Mouse (Mus musculus) midbrain, embryonic 14.5 days (tissue): ENCODE measurements around the gene Apln. TPM values are rescaled to one million over a fixed set of nuclear protein-coding genes. Genes with fewer than 3 reads are reported as not detected.

Experiments used
- ATAC-seq: fragments of 200-750 bp; cut with Nextera tagmentation; 2 replicates; pipeline ENCODE4 v1.8.0; 2017; ENCODE audit warnings: moderate number of reproducible peaks, moderate library complexity; ENCODE audit not compliant: low FRiP score, low TSS enrichment
- DNase-seq: peaks from one replicate; pipeline ENCODE4 v3.0.0-alpha.2; 2015
- H3K27ac ChIP-seq: fragments of 300-500 bp; sonication (generic); replicated peaks from 2 replicates; pipeline ENCODE4 v1.5.1; 2014; ENCODE audit warnings: mild to moderate bottlenecking, low read depth, low read length, moderate library complexity
- H3K27me3 ChIP-seq: fragments of 300-500 bp; sonication (generic); 2 replicates; pipeline ENCODE4 v1.6.1; 2014; ENCODE audit warnings: low read length, control low read depth, mixed read lengths; ENCODE audit not compliant: control insufficient read depth, insufficient read depth
- H3K36me3 ChIP-seq: fragments of 300-500 bp; sonication (generic); 2 replicates; pipeline ENCODE4 v1.6.1; 2014; ENCODE audit warnings: low read length, control low read depth; ENCODE audit not compliant: control insufficient read depth, insufficient read depth
- H3K4me1 ChIP-seq: fragments of 300-500 bp; sonication (generic); 2 replicates; pipeline ENCODE4 v1.6.1; 2014; ENCODE audit warnings: mild to moderate bottlenecking, antibody characterized with exemption, low read length, control low read depth; ENCODE audit not compliant: control insufficient read depth, insufficient read depth
- H3K4me2 ChIP-seq: fragments of 300-500 bp; sonication (generic); 2 replicates; pipeline ENCODE4 v1.6.1; 2014; ENCODE audit warnings: mild to moderate bottlenecking, low read length, moderate library complexity
- H3K4me3 ChIP-seq: fragments of 300-500 bp; sonication (generic); replicated peaks from 2 replicates; pipeline ENCODE4 v1.5.1; 2014; ENCODE audit warnings: low read depth, low read length
- H3K9ac ChIP-seq: fragments of 300-500 bp; sonication (generic); replicated peaks from 2 replicates; pipeline ENCODE4 v1.6.1; 2014; ENCODE audit warnings: mild to moderate bottlenecking, low read length, moderate library complexity
- H3K9me3 ChIP-seq: fragments of 300-500 bp; sonication (generic); 2 replicates; pipeline ENCODE4 v1.6.1; 2016; ENCODE audit warnings: low read length, control low read depth, mixed read lengths; ENCODE audit not compliant: control insufficient read depth
- WGBS: fragments of 180-500 bp; shearing (Covaris S2); extraction: QIAGEN DNeasy Blood & Tissue Kit; methylation state at CpG from one replicate; pipeline ENCODE4 v1.1.7; 2014; 5-methylcytosine and 5-hydroxymethylcytosine counted together
- polyA plus RNA-seq: library from polyadenylated mRNA; unstranded; fragments of >200 nt; fragmentation: Nextera tagmentation; extraction: Ambion mirVana; gene quantifications from 2 replicates; pipeline ENCODE4 v1.2.1, GENCODE M21; 2014

Gene Apln
- polyA plus RNA-seq, 1 experiment from 2014 or later = 2.3 TPM

DNA sequence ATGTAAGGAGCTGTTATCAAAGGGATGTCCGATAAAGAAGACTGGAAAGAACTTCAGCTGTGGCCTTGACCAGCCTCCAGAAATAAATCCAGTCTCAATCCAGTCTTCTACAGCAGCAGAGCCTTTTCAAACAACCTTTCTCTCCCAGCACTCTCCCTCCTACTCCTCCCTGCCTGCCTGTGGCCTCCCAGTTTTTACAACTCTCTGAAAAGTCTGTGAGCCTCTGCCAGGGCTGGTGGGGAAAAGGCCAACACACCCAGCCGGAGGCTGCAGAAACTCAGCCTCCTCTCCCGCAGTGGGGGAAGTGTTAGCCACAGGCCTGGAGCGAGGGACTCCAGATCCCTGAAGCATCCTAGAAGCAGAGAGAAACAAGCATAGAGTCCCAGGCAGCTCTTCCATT lies 27.8 kb upstream of the Apln start:
- Histone ChIP-seq H3K4me2 (no peak overlapping the region), H3K36me3 (no peaks in the 10 kb centered on the region), H3K27ac (no peak overlapping the region), H3K4me1 (no peaks in the 10 kb centered on the region), H3K27me3 (no peaks in the 10 kb centered on the region), H3K4me3 (no peak overlapping the region), H3K9ac (no peak overlapping the region), H3K9me3 (no peaks in the 10 kb centered on the region)
- 82% methylated on average over 4 of the region's 4 CpGs for WGBS
- DNase-seq (no peak), ATAC-seq (no peak)

DNA sequence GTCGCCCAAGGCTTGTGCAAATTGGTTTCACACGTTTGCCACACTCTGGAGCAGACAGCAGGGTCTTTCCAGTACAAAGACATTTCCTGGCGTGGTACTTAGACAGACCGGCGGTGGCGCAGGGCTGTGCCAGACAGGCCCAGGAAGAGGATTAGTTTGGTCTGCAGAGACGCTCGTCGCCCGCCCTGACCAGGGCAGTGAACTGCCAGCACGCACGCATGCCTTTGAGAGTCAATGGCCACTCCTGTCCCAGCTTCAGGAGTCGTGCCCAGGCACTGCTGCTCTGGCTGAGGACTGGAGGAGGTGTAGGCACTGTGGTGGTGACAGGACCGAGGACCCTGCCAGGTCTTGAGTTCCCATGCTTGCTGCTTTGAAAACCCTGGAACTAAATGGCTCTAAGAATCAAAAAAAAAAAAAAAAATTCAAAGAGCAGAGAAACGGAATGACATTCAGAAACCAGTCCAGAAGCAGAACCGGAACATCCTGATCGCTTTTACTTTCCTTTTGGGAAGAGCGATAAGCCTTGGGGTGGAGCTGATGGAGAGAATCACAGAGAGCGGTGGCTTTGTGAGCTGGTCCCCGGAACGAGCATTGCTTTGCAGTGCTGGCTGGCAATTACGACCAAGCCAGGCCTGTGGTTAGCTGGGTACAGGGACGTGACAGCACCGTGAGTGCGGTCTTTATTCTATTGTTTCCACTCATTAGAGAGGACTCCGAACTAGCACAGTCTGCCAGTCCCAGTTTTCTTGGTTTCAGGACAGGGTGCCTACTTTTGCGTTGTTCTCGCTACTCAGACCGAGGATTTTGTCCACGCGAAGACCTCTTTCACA lies 19.7 kb upstream of the Apln start:
- no peak overlapping the region; the same call in 1 of the 2 replicates for H3K9ac ChIP-seq
- 34% methylated on average over 31 of the region's 31 CpGs for WGBS
- ATAC-seq (peak; percentile 76; the same call in 1 of the 2 replicates), DNase-seq (peak; percentile 75)
- H3K9me3 ChIP-seq = no peaks in the 10 kb centered on the region
- no peaks in the 10 kb centered on the region for H3K36me3 ChIP-seq
- peak overlapping the region; percentile 53 for H3K4me2 ChIP-seq
- peak overlapping the region; percentile 19; the same call in 1 of the 2 replicates for H3K4me3 ChIP-seq
- no peak overlapping the region for H3K27ac ChIP-seq
- H3K4me1 ChIP-seq = no peaks in the 10 kb centered on the region
- no peaks in the 10 kb centered on the region for H3K27me3 ChIP-seq

DNA sequence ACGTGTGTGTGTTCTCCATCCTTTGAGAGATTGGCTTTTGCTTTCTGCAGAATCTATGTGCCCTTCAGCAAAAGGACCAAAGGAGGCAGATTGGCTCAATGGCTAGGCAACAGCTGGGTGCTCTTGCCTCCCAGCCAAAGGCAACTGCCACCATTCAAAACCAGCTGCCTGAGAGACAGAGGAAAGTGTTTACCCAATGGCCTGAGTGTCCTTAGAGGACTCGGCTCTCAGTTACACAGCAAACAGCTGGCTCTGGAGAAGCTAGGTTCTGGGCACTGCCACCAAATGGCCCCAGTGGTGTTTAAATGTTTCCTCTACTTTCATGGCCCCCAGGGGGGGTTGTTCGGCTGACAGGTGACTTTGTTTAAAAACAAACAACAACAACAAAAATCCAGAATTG lies 19.1 kb upstream of the Apln start:
- DNase-seq (no peak), ATAC-seq (no peak)
- no peaks in the 10 kb centered on the region for H3K4me1 ChIP-seq
- H3K4me2 ChIP-seq = peak overlapping the region; percentile 53
- H3K27me3 ChIP-seq = no peaks in the 10 kb centered on the region
- H3K36me3 ChIP-seq = no peaks in the 10 kb centered on the region
- no peaks in the 10 kb centered on the region for H3K9me3 ChIP-seq
- H3K27ac ChIP-seq = no peak overlapping the region
- 58% methylated on average over 3 of the region's 3 CpGs for WGBS
- H3K9ac ChIP-seq = no peak overlapping the region
- no peak overlapping the region for H3K4me3 ChIP-seq

DNA sequence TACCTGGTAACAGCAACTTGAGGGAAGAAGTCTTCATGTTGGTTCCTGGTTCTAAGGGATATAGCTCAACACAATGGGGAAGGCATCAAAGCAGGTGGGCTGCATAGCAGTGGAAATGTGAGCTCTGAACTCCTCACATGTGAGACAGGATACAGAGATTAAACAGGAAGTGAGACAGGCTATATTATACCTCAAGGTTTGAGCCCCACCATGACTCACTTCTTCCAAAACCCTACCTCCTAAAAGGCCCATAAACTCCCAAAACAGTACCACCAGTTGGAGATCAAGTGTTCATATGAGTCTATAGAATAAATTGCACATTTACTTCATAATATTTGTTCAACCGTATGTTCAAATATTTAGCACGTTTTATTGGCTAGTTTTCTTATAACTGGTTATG lies 11.7 kb upstream of the Apln start:
- DNase-seq = no peak
- H3K27ac ChIP-seq = no peak overlapping the region
- H3K4me1 ChIP-seq = no peaks in the 10 kb centered on the region
- H3K9me3 ChIP-seq = no peaks in the 10 kb centered on the region
- no peak overlapping the region for H3K9ac ChIP-seq
- WGBS = 86% methylated on average over 2 of the region's 2 CpGs
- H3K4me3 ChIP-seq = no peak overlapping the region
- H3K4me2 ChIP-seq = no peak overlapping the region
- no peak for ATAC-seq
- H3K36me3 ChIP-seq = no peaks in the 10 kb centered on the region
- H3K27me3 ChIP-seq = no peaks in the 10 kb centered on the region

DNA sequence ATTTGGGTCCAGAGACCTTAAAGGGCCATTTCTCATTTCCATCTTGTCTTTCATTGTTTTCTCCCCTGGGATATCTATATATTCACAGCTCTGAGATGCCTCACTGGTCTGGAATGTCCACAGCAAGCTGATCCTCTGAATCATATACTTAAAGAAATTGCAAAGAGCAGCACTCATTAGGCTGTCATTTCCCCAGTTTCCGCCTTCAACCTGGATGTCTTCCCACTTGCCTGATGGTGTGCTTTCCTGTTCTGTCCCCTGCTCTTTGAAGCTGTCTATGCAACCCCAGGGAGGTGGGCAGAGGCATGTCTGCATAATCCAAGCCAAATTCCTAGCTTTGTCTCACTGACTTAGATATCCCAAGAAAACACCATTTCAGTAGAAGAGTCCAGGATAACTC lies 9.6 kb upstream of the Apln start:
- Histone ChIP-seq H3K27me3 (no peaks in the 10 kb centered on the region), H3K36me3 (no peaks in the 10 kb centered on the region), H3K27ac (no peak overlapping the region), H3K4me1 (no peaks in the 10 kb centered on the region), H3K9ac (no peak overlapping the region), H3K4me3 (no peak overlapping the region), H3K9me3 (no peaks in the 10 kb centered on the region), H3K4me2 (no peak overlapping the region)
- 75% methylated on average over 1 of the region's 1 CpGs for WGBS
- ATAC-seq (no peak), DNase-seq (no peak)

GRCm38 (mm10) chrX:48042748-48043147 lies 8.1 kb upstream of the Apln start:
- WGBS = 82% methylated on average over 4 of the region's 4 CpGs
- no peak for DNase-seq
- Histone ChIP-seq H3K9ac (no peak overlapping the region), H3K4me2 (no peak overlapping the region), H3K36me3 (no peaks in the 10 kb centered on the region), H3K4me3 (no peak overlapping the region), H3K27ac (no peak overlapping the region), H3K4me1 (no peaks in the 10 kb centered on the region), H3K27me3 (no peaks in the 10 kb centered on the region), H3K9me3 (no peaks in the 10 kb centered on the region)
- ATAC-seq = no peak

- WGBS = 76% methylated on average over 3 of the region's 3 CpGs
- DNase-seq = no peak
- Histone ChIP-seq H3K36me3 (no peaks in the 10 kb centered on the region), H3K9me3 (no peaks in the 10 kb centered on the region), H3K9ac (no peak overlapping the region), H3K4me1 (no peaks in the 10 kb centered on the region), H3K4me2 (no peak overlapping the region), H3K27ac (no peak overlapping the region), H3K4me3 (no peak overlapping the region), H3K27me3 (no peaks in the 10 kb centered on the region)
- ATAC-seq = no peak
Measured at GRCm38 (mm10) chrX:48040379-48040778, 5.7 kb upstream of the Apln start.

GRCm38 (mm10) chrX:48033766-48034143 lies 898 bp downstream of the Apln start:
- peak overlapping the region; percentile 72 for H3K4me2 ChIP-seq
- ATAC-seq (peak; percentile 54), DNase-seq (no peak)
- no peak overlapping the region for H3K27ac ChIP-seq
- WGBS = 21% methylated on average over 11 of the region's 11 CpGs
- no peak overlapping the region; the same call in 1 of the 2 replicates for H3K9ac ChIP-seq
- H3K4me3 ChIP-seq = peak overlapping the region; percentile 43
- no peaks in the 10 kb centered on the region for H3K36me3 ChIP-seq
- no peaks in the 10 kb centered on the region for H3K4me1 ChIP-seq
- peaks cover 6% of the 10 kb centered on the region for H3K27me3 ChIP-seq
- no peaks in the 10 kb centered on the region for H3K9me3 ChIP-seq

GRCm38 (mm10) chrX:48033024-48033423 lies 1.6 kb downstream of the Apln start:
- Histone ChIP-seq H3K9ac (no peak overlapping the region), H3K4me1 (no peaks in the 10 kb centered on the region), H3K27ac (no peak overlapping the region), H3K9me3 (no peaks in the 10 kb centered on the region), H3K4me3 (no peak overlapping the region), H3K4me2 (no peak overlapping the region), H3K36me3 (no peaks in the 10 kb centered on the region), H3K27me3 (peaks cover 6% of the 10 kb centered on the region)
- 77% methylated on average over 3 of the region's 3 CpGs for WGBS
- DNase-seq = peak; percentile 31
- ATAC-seq = no peak
